Mouse (Mus musculus): ENCODE data around the gene Ap1g1. TPM values are rescaled to one million over a fixed set of nuclear protein-coding genes. Genes with fewer than 3 reads are reported as not detected.

The Ap1g1 gene
- polyA plus RNA-seq, 1 experiment, result 16.5 TPM

- no peaks in the 10 kb centered on the region for H3K27me3 ChIP-seq (ENCODE audit: control insufficient read depth, insufficient read depth, low read length)
- TF ChIP-seq CTCF (IDR thresholded peaks at IDR 0.05; ENCODE audit: extremely low read depth, insufficient read depth, insufficient read length, insufficient replicate concordance), result no peak
- TF ChIP-seq POLR2A (IDR thresholded peaks at IDR 0.05; ENCODE audit: low read depth, low read length), result no peak
- peaks cover 6% of the 10 kb centered on the region for H3K4me1 ChIP-seq (ENCODE audit: control insufficient read depth, insufficient read depth, insufficient read length)
- WGBS, result 18% methylated on average over 24 of the region's 24 CpGs
- no peaks in the 10 kb centered on the region for H3K36me3 ChIP-seq (ENCODE audit: control insufficient read depth, insufficient read depth, low read length)
- DNase-seq (ENCODE audit: low read depth in 1 of 2, low spot score in 2 of 2), result no peak
- H3K4me3 ChIP-seq (ENCODE audit: extremely low read depth, insufficient read depth, insufficient read length), result peak overlapping the region; percentile 89
- H3K27ac ChIP-seq (ENCODE audit: insufficient read depth, low read length), result peak overlapping the region; percentile 98
These were observed 1.3 kb downstream of the Ap1g1 start for GRCm38 (mm10) chr8:109779431-109780228.

DNA sequence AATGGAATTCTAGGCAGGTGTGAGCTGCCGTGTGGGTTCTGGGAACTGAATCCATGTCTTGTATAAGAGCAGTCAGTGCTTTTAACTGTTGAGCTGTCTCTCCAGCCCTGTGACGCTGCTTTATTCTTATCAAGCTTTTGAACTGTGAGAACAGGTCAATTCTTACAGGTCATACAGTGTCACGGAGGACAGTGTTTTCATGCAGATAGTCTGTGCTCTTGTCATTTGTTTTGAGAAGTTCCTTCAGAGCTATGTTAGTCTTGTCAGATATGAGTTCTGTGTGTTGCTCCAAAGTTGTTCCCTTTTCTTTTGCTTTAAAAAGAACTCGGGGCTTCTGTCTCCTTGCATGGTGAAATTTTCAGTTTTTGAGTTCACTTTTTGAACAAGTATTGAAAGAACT, 2.2 kb downstream of the Ap1g1 start:
- Histone ChIP-seq H3K4me3 (ENCODE audit: extremely low read depth, insufficient read depth, insufficient read length) (no peak overlapping the region), H3K36me3 (ENCODE audit: control insufficient read depth, insufficient read depth, low read length) (no peaks in the 10 kb centered on the region), H3K27me3 (ENCODE audit: control insufficient read depth, insufficient read depth, low read length) (no peaks in the 10 kb centered on the region)

DNA sequence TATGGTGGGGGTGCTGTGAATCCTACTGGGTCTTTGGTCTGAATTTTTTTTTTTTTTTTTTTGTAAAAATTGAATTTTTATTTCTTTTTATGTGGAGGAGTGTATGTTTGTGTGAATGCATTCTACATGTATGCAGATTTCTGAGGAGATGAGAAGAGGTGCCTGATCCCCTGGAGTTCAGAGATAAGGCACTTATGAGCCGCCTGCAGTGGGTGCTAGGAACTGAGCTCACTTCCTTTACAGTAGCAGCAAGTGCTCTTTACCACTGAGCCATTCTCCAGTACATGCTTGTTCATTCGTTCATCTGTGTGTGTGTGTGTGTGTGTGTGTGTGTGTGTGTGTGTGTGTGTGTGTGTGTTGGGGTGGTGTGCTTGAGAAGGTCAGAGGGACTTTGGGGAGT, 12.6 kb downstream of the Ap1g1 start:
- Histone ChIP-seq H3K36me3 (ENCODE audit: control insufficient read depth, insufficient read depth, low read length) (no peaks in the 10 kb centered on the region), H3K27ac (ENCODE audit: insufficient read depth, low read length) (no peak overlapping the region), H3K27me3 (ENCODE audit: control insufficient read depth, insufficient read depth, low read length) (no peaks in the 10 kb centered on the region), H3K4me3 (ENCODE audit: extremely low read depth, insufficient read depth, insufficient read length) (no peak overlapping the region), H3K4me1 (ENCODE audit: control insufficient read depth, insufficient read depth, insufficient read length) (no peaks in the 10 kb centered on the region)
- no peak for DNase-seq (ENCODE audit: low read depth in 1 of 2, low spot score in 2 of 2)
- WGBS, result 69% methylated on average over 2 of the region's 2 CpGs
- TF ChIP-seq CTCF (IDR thresholded peaks at IDR 0.05; ENCODE audit: extremely low read depth, insufficient read depth, insufficient read length, insufficient replicate concordance) (no peak), POLR2A (IDR thresholded peaks at IDR 0.05; ENCODE audit: low read depth, low read length) (no peak)

More for the DNA sequence above, 2.2 kb downstream of the Ap1g1 start:
- H3K27ac ChIP-seq (ENCODE audit: insufficient read depth, low read length), result no peak overlapping the region
- DNase-seq (ENCODE audit: low read depth in 1 of 2, low spot score in 2 of 2), result no peak
- 61% methylated on average over 4 of the region's 4 CpGs for WGBS
- no peak for TF ChIP-seq POLR2A (IDR thresholded peaks at IDR 0.05; ENCODE audit: low read depth, low read length)
- TF ChIP-seq CTCF (IDR thresholded peaks at IDR 0.05; ENCODE audit: extremely low read depth, insufficient read depth, insufficient read length, insufficient replicate concordance), result no peak
- peaks cover 6% of the 10 kb centered on the region for H3K4me1 ChIP-seq (ENCODE audit: control insufficient read depth, insufficient read depth, insufficient read length)

DNA sequence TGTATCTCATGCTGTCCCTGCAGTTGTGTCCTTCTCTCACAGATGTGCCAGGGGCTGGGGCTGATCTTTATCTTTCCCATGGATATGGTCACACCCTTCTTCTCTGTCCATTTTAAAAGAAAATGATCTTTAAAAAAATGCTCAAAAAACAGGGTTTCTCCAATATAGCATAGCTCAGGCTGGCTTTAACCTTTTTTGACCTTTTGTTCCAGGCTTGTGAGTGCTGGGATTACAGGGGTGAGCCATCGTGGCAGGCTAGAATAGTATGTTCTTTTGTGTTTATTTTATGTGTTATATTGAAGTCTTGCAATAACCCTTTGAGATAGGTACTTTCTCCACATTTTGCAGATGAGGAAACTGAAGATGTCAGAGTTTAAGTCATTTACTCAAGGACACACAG, 16.8 kb downstream of the Ap1g1 start:
- no peak for DNase-seq (ENCODE audit: low read depth in 1 of 2, low spot score in 2 of 2)
- Histone ChIP-seq H3K36me3 (ENCODE audit: control insufficient read depth, insufficient read depth, low read length) (no peaks in the 10 kb centered on the region), H3K27ac (ENCODE audit: insufficient read depth, low read length) (no peak overlapping the region), H3K4me3 (ENCODE audit: extremely low read depth, insufficient read depth, insufficient read length) (no peak overlapping the region), H3K27me3 (ENCODE audit: control insufficient read depth, insufficient read depth, low read length) (no peaks in the 10 kb centered on the region), H3K4me1 (ENCODE audit: control insufficient read depth, insufficient read depth, insufficient read length) (no peaks in the 10 kb centered on the region; the same call in 1 of the 2 replicates)
- no peak for TF ChIP-seq POLR2A (IDR thresholded peaks at IDR 0.05; ENCODE audit: low read depth, low read length)
- TF ChIP-seq CTCF (IDR thresholded peaks at IDR 0.05; ENCODE audit: extremely low read depth, insufficient read depth, insufficient read length, insufficient replicate concordance), result no peak
- 78% methylated on average over 1 of the region's 1 CpGs for whole genome bisulfite sequencing

- Histone ChIP-seq H3K36me3 (ENCODE audit: control insufficient read depth, insufficient read depth, low read length) (0 out of 2 replicates have a peak, but pooled peaks cover 1% of the 10 kb centered on the region), H3K27ac (ENCODE audit: insufficient read depth, low read length) (no peak overlapping the region), H3K4me3 (ENCODE audit: extremely low read depth, insufficient read depth, insufficient read length) (no peak overlapping the region), H3K4me1 (ENCODE audit: control insufficient read depth, insufficient read depth, insufficient read length) (no peaks in the 10 kb centered on the region; the same call in 1 of the 2 replicates), H3K27me3 (ENCODE audit: control insufficient read depth, insufficient read depth, low read length) (no peaks in the 10 kb centered on the region)
- DNase-seq (ENCODE audit: low read depth in 1 of 2, low spot score in 2 of 2), result no peak
- TF ChIP-seq CTCF (IDR thresholded peaks at IDR 0.05; ENCODE audit: extremely low read depth, insufficient read depth, insufficient read length, insufficient replicate concordance) (no peak), POLR2A (IDR thresholded peaks at IDR 0.05; ENCODE audit: low read depth, low read length) (no peak)
These were observed 20.4 kb downstream of the Ap1g1 start for GRCm38 (mm10) chr8:109798721-109799120.

DNA sequence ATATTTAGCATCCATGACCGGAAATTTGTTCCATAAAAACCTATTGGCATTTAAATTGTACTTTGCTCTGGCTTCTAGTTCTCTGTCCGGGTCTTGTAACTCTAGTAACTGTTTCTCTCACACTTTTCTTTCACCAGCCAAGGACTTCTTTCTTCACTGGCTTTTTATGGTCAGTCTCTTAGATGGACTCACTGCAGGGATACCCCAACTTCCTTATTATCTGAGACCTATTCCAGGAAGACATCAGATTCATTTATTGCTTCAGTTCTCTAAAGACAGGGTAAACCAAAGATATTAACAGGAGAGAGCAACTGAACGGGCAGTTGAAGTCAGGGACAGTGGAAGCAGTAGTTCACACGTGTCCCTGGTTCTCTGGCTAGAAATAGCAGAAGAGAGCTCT, 20.9 kb downstream of the Ap1g1 start:
- no peaks in the 10 kb centered on the region; the same call in 1 of the 2 replicates for H3K4me1 ChIP-seq (ENCODE audit: control insufficient read depth, insufficient read depth, insufficient read length)
- H3K4me3 ChIP-seq (ENCODE audit: extremely low read depth, insufficient read depth, insufficient read length), result no peak overlapping the region
- H3K27ac ChIP-seq (ENCODE audit: insufficient read depth, low read length), result no peak overlapping the region
- H3K27me3 ChIP-seq (ENCODE audit: control insufficient read depth, insufficient read depth, low read length), result no peaks in the 10 kb centered on the region
- TF ChIP-seq POLR2A (IDR thresholded peaks at IDR 0.05; ENCODE audit: low read depth, low read length) (no peak), CTCF (IDR thresholded peaks at IDR 0.05; ENCODE audit: extremely low read depth, insufficient read depth, insufficient read length, insufficient replicate concordance) (no peak)
- no peak for DNase-seq (ENCODE audit: low read depth in 1 of 2, low spot score in 2 of 2)
- H3K36me3 ChIP-seq (ENCODE audit: control insufficient read depth, insufficient read depth, low read length), result 0 out of 2 replicates have a peak, but pooled peaks cover 4% of the 10 kb centered on the region
- WGBS, result 77% methylated on average over 4 of the region's 4 CpGs

- no peak overlapping the region for H3K27ac ChIP-seq (ENCODE audit: insufficient read depth, low read length)
- 86% methylated on average over 2 of the region's 2 CpGs for WGBS
- TF ChIP-seq CTCF (IDR thresholded peaks at IDR 0.05; ENCODE audit: extremely low read depth, insufficient read depth, insufficient read length, insufficient replicate concordance), result no peak
These were observed 22.0 kb downstream of the Ap1g1 start for GRCm38 (mm10) chr8:109800325-109800724.

More at GRCm38 (mm10) chr8:109800325-109800724, 22.0 kb downstream of the Ap1g1 start:
- Histone ChIP-seq H3K36me3 (ENCODE audit: control insufficient read depth, insufficient read depth, low read length) (peaks cover 4% of the 10 kb centered on the region; the same call in 1 of the 2 replicates), H3K27me3 (ENCODE audit: control insufficient read depth, insufficient read depth, low read length) (no peaks in the 10 kb centered on the region), H3K4me1 (ENCODE audit: control insufficient read depth, insufficient read depth, insufficient read length) (no peaks in the 10 kb centered on the region; the same call in 1 of the 2 replicates), H3K4me3 (ENCODE audit: extremely low read depth, insufficient read depth, insufficient read length) (no peak overlapping the region)
- no peak for DNase-seq (ENCODE audit: low read depth in 1 of 2, low spot score in 2 of 2)
